Mouse (Mus musculus) intestine, postnatal 0 days (tissue): ENCODE measurements around the gene Frmd6. TPM values are rescaled to one million over a fixed set of nuclear protein-coding genes. Genes with fewer than 3 reads are reported as not detected.

Experiments
- ATAC-seq: fragments of 200-750 bp; cut with Nextera tagmentation; 2 replicates; pipeline ENCODE4 v1.8.0; 2017; ENCODE audit warnings: mild to moderate bottlenecking, moderate TSS enrichment, moderate library complexity
- H3K27ac ChIP-seq: fragments of 300-500 bp; sonication (generic); 2 replicates; pipeline ENCODE4 v1.5.1; 2014; ENCODE audit warnings: mild to moderate bottlenecking, low read depth, low read length, moderate library complexity
- H3K27me3 ChIP-seq: fragments of 300-500 bp; sonication (generic); replicated peaks from 2 replicates; pipeline ENCODE4 v1.6.1; 2014; ENCODE audit warnings: low read length, mixed read lengths; ENCODE audit not compliant: control insufficient read depth, insufficient read depth
- H3K36me3 ChIP-seq: fragments of 300-500 bp; sonication (generic); 2 replicates; pipeline ENCODE4 v1.6.1; 2014; ENCODE audit warnings: mild to moderate bottlenecking, moderate library complexity; ENCODE audit not compliant: control insufficient read depth, insufficient read depth
- H3K4me1 ChIP-seq: fragments of 300-500 bp; sonication (generic); replicated peaks from 2 replicates; pipeline ENCODE4 v1.6.1; 2014; ENCODE audit warnings: antibody characterized with exemption, low read length, mixed read lengths; ENCODE audit not compliant: control insufficient read depth, insufficient read depth
- H3K4me2 ChIP-seq: fragments of 300-500 bp; sonication (generic); replicated peaks from 2 replicates; pipeline ENCODE4 v1.6.1; 2014; ENCODE audit warnings: low read depth, mild to moderate bottlenecking, moderate library complexity
- H3K4me3 ChIP-seq: fragments of 300-500 bp; sonication (generic); 2 replicates; pipeline ENCODE4 v1.5.1; 2014; ENCODE audit warnings: low read depth, low read length
- H3K9ac ChIP-seq: fragments of 300-500 bp; sonication (generic); 2 replicates; pipeline ENCODE4 v1.6.1; 2014; ENCODE audit warnings: mild to moderate bottlenecking, low read depth, low read length
- H3K9me3 ChIP-seq: fragments of 300-500 bp; sonication (generic); 2 replicates; pipeline ENCODE4 v1.6.1; 2016; ENCODE audit warnings: mixed run types; ENCODE audit not compliant: control insufficient read depth
- CTCF ChIP-seq: sonication (generic); IDR thresholded peaks from 2 replicates; pipeline ENCODE4 v1.5.1; 2016; ENCODE audit warnings: low read depth, mild to moderate bottlenecking, control low read depth, antibody characterized with exemption, moderate library complexity
- WGBS: fragments of 180-500 bp; shearing (Covaris S2); extraction: QIAGEN DNeasy Blood & Tissue Kit; methylation state at CpG from one replicate; pipeline ENCODE4 v1.1.7; 2014; 5-methylcytosine and 5-hydroxymethylcytosine counted together
- polyA plus RNA-seq: library from polyadenylated mRNA; unstranded; fragments of >200 nt; fragmentation: Nextera tagmentation; extraction: Ambion mirVana; gene quantifications from 2 replicates; pipeline ENCODE4 v1.2.1, GENCODE M21; 2015

Frmd6 gene
- polyA plus RNA-seq, 1 experiment from 2014 or later, result 5.9 TPM

DNA sequence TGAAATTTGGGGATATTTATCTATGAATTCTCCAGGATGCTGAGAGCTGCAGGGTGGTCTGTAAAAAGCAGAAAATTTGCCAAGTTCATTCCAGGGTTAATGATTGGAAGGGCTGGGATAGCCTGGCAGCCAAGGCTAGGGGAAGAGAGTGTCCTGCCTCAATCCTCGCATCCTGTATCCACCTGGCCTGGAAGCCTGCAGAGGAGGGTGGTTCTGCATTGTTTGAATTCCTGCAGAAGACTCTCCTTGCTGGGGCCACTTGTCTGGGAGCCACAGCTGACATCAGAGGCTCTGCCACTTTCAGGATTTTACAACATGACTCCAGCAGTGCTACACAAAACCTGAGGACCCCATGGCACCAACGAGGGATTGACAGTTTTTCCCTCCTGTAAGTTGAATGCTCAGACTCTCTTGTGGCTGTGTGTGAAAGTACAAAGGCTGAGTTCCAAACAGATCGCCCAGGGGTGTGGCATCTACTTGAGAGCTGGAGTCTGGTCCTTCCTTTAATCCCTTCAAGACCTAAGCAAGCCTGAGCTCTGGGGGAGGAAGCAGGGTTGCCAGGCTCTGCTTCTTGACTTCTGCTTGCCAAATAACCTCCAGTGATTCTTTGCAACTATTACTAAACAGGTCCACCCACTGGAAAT lies 12.4 kb upstream of the Frmd6 start:
- H3K27me3 ChIP-seq, result no peaks in the 10 kb centered on the region
- no peaks in the 10 kb centered on the region for H3K36me3 ChIP-seq
- H3K27ac ChIP-seq, result no peak overlapping the region
- WGBS, result 24% methylated on average over 3 of the region's 3 CpGs
- no peak for TF ChIP-seq CTCF
- no peaks in the 10 kb centered on the region for H3K4me1 ChIP-seq
- H3K9ac ChIP-seq, result no peak overlapping the region
- no peak overlapping the region for H3K4me3 ChIP-seq
- ATAC-seq, result no peak
- no peaks in the 10 kb centered on the region for H3K9me3 ChIP-seq
- H3K4me2 ChIP-seq, result no peak overlapping the region

DNA sequence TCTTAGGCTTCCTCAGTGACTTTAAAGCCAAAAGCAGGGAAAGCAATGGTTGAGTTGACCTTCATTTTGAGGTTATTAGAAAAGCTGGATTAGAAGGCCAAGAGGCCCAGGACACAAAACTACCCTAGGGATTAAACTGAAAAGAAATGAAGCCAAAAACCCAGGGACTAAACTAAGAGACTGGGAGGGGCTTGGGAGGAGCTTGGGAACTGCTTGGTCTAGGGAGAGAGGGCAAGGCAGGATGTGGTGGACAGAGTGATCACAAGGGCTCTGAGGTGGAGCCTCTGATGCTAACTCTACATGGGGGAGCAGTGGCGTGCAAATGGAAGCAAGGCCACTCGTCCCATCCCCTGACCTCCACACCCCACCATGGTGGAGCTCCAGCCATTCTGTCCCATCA lies 8.6 kb upstream of the Frmd6 start:
- H3K4me2 ChIP-seq, result no peak overlapping the region
- H3K9ac ChIP-seq, result no peak overlapping the region
- H3K4me1 ChIP-seq, result no peaks in the 10 kb centered on the region
- H3K27me3 ChIP-seq, result no peaks in the 10 kb centered on the region
- no peaks in the 10 kb centered on the region for H3K36me3 ChIP-seq
- TF ChIP-seq CTCF, result no peak
- no peak overlapping the region for H3K27ac ChIP-seq
- H3K4me3 ChIP-seq, result no peak overlapping the region
- no peak for ATAC-seq
- no peaks in the 10 kb centered on the region for H3K9me3 ChIP-seq
- WGBS, result 84% methylated on average over 2 of the region's 2 CpGs

DNA sequence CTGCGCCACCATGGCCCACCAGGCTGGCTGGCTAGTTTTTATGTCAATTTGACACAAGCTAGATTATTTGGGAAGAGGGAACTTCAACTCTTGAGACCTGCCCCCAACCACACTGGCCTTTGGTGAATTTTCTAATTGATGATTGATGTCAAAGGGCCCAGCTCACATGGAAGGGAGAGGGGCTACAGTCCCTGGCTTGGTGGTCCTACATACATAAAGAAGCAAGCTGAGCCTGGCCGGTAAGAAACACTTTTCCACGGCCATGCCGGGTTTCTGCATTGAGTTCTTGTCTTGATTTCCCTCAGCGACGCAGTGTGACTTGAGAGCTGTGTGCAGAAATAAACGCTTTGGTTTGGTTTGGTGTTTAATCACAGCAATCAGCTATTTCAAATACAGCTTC lies 1.3 kb upstream of the Frmd6 start:
- WGBS, result 58% methylated on average over 7 of the region's 7 CpGs
- H3K9ac ChIP-seq, result no peak overlapping the region
- no peak for TF ChIP-seq CTCF
- H3K9me3 ChIP-seq, result no peaks in the 10 kb centered on the region
- no peaks in the 10 kb centered on the region for H3K27me3 ChIP-seq
- no peak overlapping the region for H3K4me2 ChIP-seq
- no peaks in the 10 kb centered on the region; the same call in 1 of the 2 replicates for H3K4me1 ChIP-seq
- H3K36me3 ChIP-seq, result no peaks in the 10 kb centered on the region
- no peak overlapping the region for H3K4me3 ChIP-seq
- no peak for ATAC-seq
- no peak overlapping the region for H3K27ac ChIP-seq

DNA sequence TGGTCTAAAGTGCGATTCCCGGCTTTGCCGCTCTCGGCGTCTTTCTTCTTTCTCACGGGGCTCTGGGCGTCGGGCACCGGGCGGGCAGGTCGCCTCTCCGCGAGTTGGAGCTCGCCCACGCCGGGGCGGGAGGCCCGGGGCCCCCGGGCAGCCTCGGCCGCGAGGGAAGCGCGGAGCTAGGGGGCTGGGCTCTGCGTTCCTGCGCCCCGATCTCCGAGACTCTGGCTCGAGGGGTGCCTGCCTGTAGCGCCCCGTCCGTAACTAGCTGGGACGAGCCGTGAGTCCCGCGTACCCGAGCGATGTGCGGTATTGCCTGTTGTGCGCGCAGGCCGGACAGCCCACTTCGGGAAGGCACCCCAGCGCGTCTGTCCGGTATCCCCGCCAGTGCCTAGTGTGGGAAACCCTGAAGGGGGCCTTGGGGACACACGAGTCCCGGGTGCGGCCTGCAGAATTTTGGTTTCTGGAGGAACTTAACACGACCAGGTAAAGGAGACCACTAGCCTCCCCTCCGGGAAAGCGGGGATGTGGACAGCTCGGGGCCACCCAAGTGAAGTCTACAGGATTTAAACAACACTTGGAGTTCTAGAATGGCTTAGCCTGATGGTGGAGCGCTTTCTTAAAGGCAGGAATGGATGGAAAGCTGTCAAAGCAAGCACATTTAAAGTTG lies 470 bp downstream of the Frmd6 start:
- Histone ChIP-seq H3K27ac (peak overlapping the region; percentile 87), H3K9me3 (no peaks in the 10 kb centered on the region), H3K9ac (peak overlapping the region; percentile 81), H3K4me1 (no peaks in the 10 kb centered on the region; the same call in 1 of the 2 replicates), H3K4me2 (peak overlapping the region; percentile 87), H3K27me3 (no peaks in the 10 kb centered on the region), H3K4me3 (peak overlapping the region; percentile 78), H3K36me3 (no peaks in the 10 kb centered on the region)
- under 1% methylated on average over 54 of the region's 55 CpGs for WGBS
- TF ChIP-seq CTCF, result no peak; the same call in none of the 2 replicates
- peak; percentile 44 for ATAC-seq

DNA sequence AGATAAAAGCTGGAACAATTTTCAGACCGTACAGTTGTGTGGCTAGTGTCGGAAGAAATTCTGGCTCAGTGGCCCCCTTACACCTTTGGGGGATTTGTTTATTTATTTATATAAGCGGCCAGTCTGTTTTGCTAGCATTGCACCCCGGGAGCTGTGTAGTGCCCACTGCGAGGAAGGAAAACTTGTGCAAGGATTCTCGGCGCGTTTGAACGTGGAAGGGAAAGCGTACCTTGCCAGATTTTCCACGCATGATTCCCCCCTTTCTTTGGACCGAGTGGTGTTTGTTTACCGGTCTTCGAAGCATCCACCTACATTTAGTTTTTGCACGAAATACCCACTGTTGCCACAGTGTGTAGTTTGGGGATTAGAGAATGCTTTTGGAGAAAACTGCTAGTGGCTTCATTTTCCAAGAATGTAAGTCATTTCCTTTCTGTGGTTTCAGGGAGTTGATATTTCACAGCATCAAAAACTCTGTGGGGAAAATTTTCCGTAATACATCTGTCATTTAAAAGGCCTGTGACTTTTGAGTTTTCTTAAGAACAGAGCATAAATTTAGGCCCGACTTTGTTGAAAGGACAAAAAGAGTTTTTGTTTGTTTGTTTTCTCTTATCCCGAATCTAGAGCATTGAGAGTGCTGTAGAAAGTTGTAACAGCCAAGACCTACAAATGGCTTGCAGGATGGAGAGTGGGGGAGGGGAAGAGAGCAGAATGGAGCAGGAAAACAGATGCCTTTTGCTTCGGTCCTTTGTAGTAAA lies 1.2 kb downstream of the Frmd6 start:
- Histone ChIP-seq H3K4me2 (peak overlapping the region; percentile 87), H3K9ac (peak overlapping the region; percentile 81), H3K9me3 (no peaks in the 10 kb centered on the region), H3K4me3 (peak overlapping the region; percentile 78), H3K4me1 (no peaks in the 10 kb centered on the region; the same call in 1 of the 2 replicates), H3K27ac (peak overlapping the region; percentile 87; the same call in 1 of the 2 replicates), H3K36me3 (no peaks in the 10 kb centered on the region), H3K27me3 (no peaks in the 10 kb centered on the region)
- TF ChIP-seq CTCF, result no peak
- no peak for ATAC-seq
- WGBS, result 8% methylated on average over 19 of the region's 19 CpGs
